Mouse (Mus musculus): Measurements from ENCODE around the gene Mterf1b. TPM values are rescaled to one million over a fixed set of nuclear protein-coding genes. Genes with fewer than 3 reads are reported as not detected.

Mterf1b gene
- total and polyA plus RNA-seq, 2 experiments from 2014 or later: 0.57 to 1.3 TPM

- ATAC-seq (ENCODE audit: insufficient read depth, low read depth) (no peak), DNase-seq (ENCODE audit: low spot score) (no peak)
- no peaks in the 10 kb centered on the region for H3K27me3 ChIP-seq (ENCODE audit: control insufficient read depth, insufficient read depth, low read length)
- no peak overlapping the region for H3K9ac ChIP-seq (replicated peaks; ENCODE audit: low read depth, low read length)
- H3K27ac ChIP-seq (ENCODE audit: low read depth): no peak overlapping the region
- H3K4me2 ChIP-seq (ENCODE audit: low read depth, low read length): no peak overlapping the region
- H3K9me3 ChIP-seq (replicated peaks; ENCODE audit: control insufficient read depth, low read length): no peaks in the 10 kb centered on the region
- H3K4me3 ChIP-seq (ENCODE audit: low read depth, low read length): no peak overlapping the region
- TF ChIP-seq CTCF (IDR thresholded peaks at IDR 0.05; ENCODE audit: low read depth) (no peak), EP300 (IDR thresholded peaks at IDR 0.05; ENCODE audit: low read depth) (no peak)
- WGBS: 72% methylated on average over 2 of the region's 2 CpGs
- H3K4me1 ChIP-seq (ENCODE audit: control insufficient read depth, insufficient read depth): no peaks in the 10 kb centered on the region
- H3K36me3 ChIP-seq (replicated peaks; ENCODE audit: control insufficient read depth, insufficient read depth, low read length): no peaks in the 10 kb centered on the region
These were observed 42.3 kb downstream of the Mterf1b start for GRCm38 (mm10) chr5:4234505-4234904.

- H3K9me3 ChIP-seq (replicated peaks; ENCODE audit: control insufficient read depth, low read length): no peaks in the 10 kb centered on the region
- no peaks in the 10 kb centered on the region for H3K4me1 ChIP-seq (ENCODE audit: control insufficient read depth, insufficient read depth)
- no peak overlapping the region for H3K27ac ChIP-seq (ENCODE audit: low read depth)
- no peak overlapping the region for H3K4me2 ChIP-seq (ENCODE audit: low read depth, low read length)
- no peaks in the 10 kb centered on the region for H3K27me3 ChIP-seq (ENCODE audit: control insufficient read depth, insufficient read depth, low read length)
- TF ChIP-seq EP300 (IDR thresholded peaks at IDR 0.05; ENCODE audit: low read depth): no peak
- TF ChIP-seq CTCF (IDR thresholded peaks at IDR 0.05; ENCODE audit: low read depth): no peak
- DNase-seq (ENCODE audit: low spot score) (no peak), ATAC-seq (ENCODE audit: insufficient read depth, low read depth) (no peak)
- no peak overlapping the region for H3K9ac ChIP-seq (replicated peaks; ENCODE audit: low read depth, low read length)
- H3K36me3 ChIP-seq (replicated peaks; ENCODE audit: control insufficient read depth, insufficient read depth, low read length): no peaks in the 10 kb centered on the region
- 74% methylated on average over 2 of the region's 2 CpGs for WGBS
- H3K4me3 ChIP-seq (ENCODE audit: low read depth, low read length): no peak overlapping the region
These were observed 48.0 kb downstream of the Mterf1b start for GRCm38 (mm10) chr5:4240120-4240519.

- Histone ChIP-seq H3K4me3 (ENCODE audit: low read depth, low read length) (no peak overlapping the region), H3K36me3 (replicated peaks; ENCODE audit: control insufficient read depth, insufficient read depth, low read length) (no peaks in the 10 kb centered on the region), H3K27ac (ENCODE audit: low read depth) (no peak overlapping the region), H3K9me3 (replicated peaks; ENCODE audit: control insufficient read depth, low read length) (no peaks in the 10 kb centered on the region), H3K9ac (replicated peaks; ENCODE audit: low read depth, low read length) (no peak overlapping the region), H3K4me2 (ENCODE audit: low read depth, low read length) (no peak overlapping the region), H3K4me1 (ENCODE audit: control insufficient read depth, insufficient read depth) (no peaks in the 10 kb centered on the region), H3K27me3 (ENCODE audit: control insufficient read depth, insufficient read depth, low read length) (no peaks in the 10 kb centered on the region)
- DNase-seq (ENCODE audit: low spot score) (no peak), ATAC-seq (ENCODE audit: insufficient read depth, low read depth) (no peak)
- 84% methylated on average over 3 of the region's 3 CpGs for WGBS
- TF ChIP-seq EP300 (IDR thresholded peaks at IDR 0.05; ENCODE audit: low read depth) (no peak), CTCF (IDR thresholded peaks at IDR 0.05; ENCODE audit: low read depth) (no peak)
These were observed 52.8 kb downstream of the Mterf1b start for GRCm38 (mm10) chr5:4245004-4245403.

GRCm38 (mm10) chr5:4246095-4246494 lies 53.9 kb downstream of the Mterf1b start:
- no peak overlapping the region for H3K4me2 ChIP-seq (ENCODE audit: low read depth, low read length)
- TF ChIP-seq EP300 (IDR thresholded peaks at IDR 0.05; ENCODE audit: low read depth): no peak
- TF ChIP-seq CTCF (IDR thresholded peaks at IDR 0.05; ENCODE audit: low read depth): no peak
- H3K4me3 ChIP-seq (ENCODE audit: low read depth, low read length): no peak overlapping the region
- WGBS: 41% methylated on average over 2 of the region's 2 CpGs
- H3K27ac ChIP-seq (ENCODE audit: low read depth): no peak overlapping the region
- DNase-seq (ENCODE audit: low spot score): no peak
- no peaks in the 10 kb centered on the region for H3K27me3 ChIP-seq (ENCODE audit: control insufficient read depth, insufficient read depth, low read length)
- no peaks in the 10 kb centered on the region for H3K4me1 ChIP-seq (ENCODE audit: control insufficient read depth, insufficient read depth)
- ATAC-seq (ENCODE audit: insufficient read depth, low read depth): no peak
- no peak overlapping the region for H3K9ac ChIP-seq (replicated peaks; ENCODE audit: low read depth, low read length)
- H3K36me3 ChIP-seq (replicated peaks; ENCODE audit: control insufficient read depth, insufficient read depth, low read length): no peaks in the 10 kb centered on the region
- no peaks in the 10 kb centered on the region for H3K9me3 ChIP-seq (replicated peaks; ENCODE audit: control insufficient read depth, low read length)

Other genes with a start within 250 kb of the Mterf1b start
- gene Cyp51, start 87.6 kb upstream of the Mterf1b start, total RNA-seq (2014; rRNA removed; ENCODE audit: low replicate concordance): 24.3 and 48.0 TPM in 2 replicates
- 15.4 and 18.5 TPM in 2 replicates for gene Cyp51, start 87.6 kb upstream of the Mterf1b start, polyA plus RNA-seq (2015; fragmentation: Nextera tagmentation; extraction: Ambion mirVana)